Mouse (Mus musculus) limb, embryonic 11.5 days (tissue): ENCODE measurements around the gene Fscn3. TPM values are rescaled to one million over a fixed set of nuclear protein-coding genes. Genes with fewer than 3 reads are reported as not detected.

ENCODE experiments used
- ATAC-seq: fragments of 200-750 bp; cut with Nextera tagmentation; 2 replicates; pipeline ENCODE4 v1.8.0; 2017; ENCODE audit warnings: low read depth; ENCODE audit not compliant: insufficient number of reproducible peaks, low FRiP score, low TSS enrichment
- DNase-seq: peaks from one replicate; pipeline ENCODE4 v3.0.0-alpha.2; 2015; ENCODE audit warnings: low spot score
- H3K27ac ChIP-seq: fragments of 300-500 bp; sonication (generic); replicated peaks from 2 replicates; pipeline ENCODE4 v1.5.1; 2014; ENCODE audit warnings: low read depth, mild to moderate bottlenecking, low read length
- H3K27me3 ChIP-seq: fragments of 300-500 bp; sonication (generic); 2 replicates; pipeline ENCODE4 v1.6.1; 2014; ENCODE audit warnings: mild to moderate bottlenecking, low read length, mixed read lengths; ENCODE audit not compliant: control insufficient read depth, insufficient read depth
- H3K36me3 ChIP-seq: fragments of 300-500 bp; sonication (generic); 2 replicates; pipeline ENCODE4 v1.6.1; 2014; ENCODE audit warnings: mild to moderate bottlenecking, low read length, moderate library complexity, mixed read lengths; ENCODE audit not compliant: control insufficient read depth, insufficient read depth
- H3K4me1 ChIP-seq: fragments of 300-500 bp; sonication (generic); 2 replicates; pipeline ENCODE4 v1.6.1; 2014; ENCODE audit warnings: low read length, mixed read lengths; ENCODE audit not compliant: control insufficient read depth, insufficient read depth
- H3K4me2 ChIP-seq: fragments of 300-500 bp; sonication (generic); 2 replicates; pipeline ENCODE4 v1.6.1; 2014; ENCODE audit warnings: low read depth, mild to moderate bottlenecking, moderate library complexity; ENCODE audit not compliant: severe bottlenecking
- H3K4me3 ChIP-seq: fragments of 300-500 bp; sonication (generic); 2 replicates; pipeline ENCODE4 v1.5.1; 2014; ENCODE audit warnings: low read depth, low read length
- H3K9ac ChIP-seq: fragments of 300-500 bp; sonication (generic); 2 replicates; pipeline ENCODE4 v1.6.1; 2014; ENCODE audit warnings: mild to moderate bottlenecking, low read length
- H3K9me3 ChIP-seq: fragments of 300-500 bp; sonication (generic); 2 replicates; pipeline ENCODE4 v1.6.1; 2016; ENCODE audit warnings: low read length; ENCODE audit not compliant: control insufficient read depth
- WGBS: fragments of 180-500 bp; shearing (Covaris S2); extraction: QIAGEN DNeasy Blood & Tissue Kit; methylation state at CpG from one replicate; pipeline ENCODE4 v1.1.7; 2014; 5-methylcytosine and 5-hydroxymethylcytosine counted together
- polyA plus RNA-seq: library from polyadenylated mRNA; unstranded; fragments of >200 nt; fragmentation: Nextera tagmentation; extraction: Ambion mirVana; gene quantifications from 2 replicates; pipeline ENCODE4 v1.2.1, GENCODE M21; 2014

The Fscn3 gene
- polyA plus RNA-seq, 1 experiment from 2014 or later: not detected

DNA sequence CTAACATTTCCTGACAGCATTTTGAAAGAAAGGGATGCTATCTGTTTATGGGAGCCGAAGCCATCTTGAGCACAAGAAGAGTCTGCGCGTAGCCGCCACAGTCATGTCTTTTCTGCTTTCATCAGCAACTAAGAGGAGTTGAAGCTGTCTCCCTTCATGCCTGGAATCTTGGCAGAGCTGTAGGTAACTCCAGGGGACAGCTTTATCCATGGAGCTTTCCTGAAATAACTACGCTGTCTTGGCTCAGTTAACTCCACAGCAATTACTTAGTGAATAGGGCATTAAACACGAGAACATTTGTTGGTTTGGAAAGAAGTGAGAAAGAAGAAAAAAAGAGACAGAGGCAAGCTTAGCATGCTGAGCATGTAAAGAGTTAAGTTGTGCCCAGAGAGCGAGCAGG lies 20.3 kb downstream of the Fscn3 start:
- Histone ChIP-seq H3K27me3 (peaks cover 25% of the 10 kb centered on the region), H3K4me2 (no peak overlapping the region), H3K4me3 (no peak overlapping the region), H3K9ac (no peak overlapping the region), H3K36me3 (no peaks in the 10 kb centered on the region), H3K27ac (no peak overlapping the region), H3K9me3 (no peaks in the 10 kb centered on the region), H3K4me1 (0 out of 2 replicates have a peak, but pooled peaks cover 4% of the 10 kb centered on the region)
- no peak for ATAC-seq
- no peak for DNase-seq
- 81% methylated on average over 7 of the region's 7 CpGs for WGBS

DNA sequence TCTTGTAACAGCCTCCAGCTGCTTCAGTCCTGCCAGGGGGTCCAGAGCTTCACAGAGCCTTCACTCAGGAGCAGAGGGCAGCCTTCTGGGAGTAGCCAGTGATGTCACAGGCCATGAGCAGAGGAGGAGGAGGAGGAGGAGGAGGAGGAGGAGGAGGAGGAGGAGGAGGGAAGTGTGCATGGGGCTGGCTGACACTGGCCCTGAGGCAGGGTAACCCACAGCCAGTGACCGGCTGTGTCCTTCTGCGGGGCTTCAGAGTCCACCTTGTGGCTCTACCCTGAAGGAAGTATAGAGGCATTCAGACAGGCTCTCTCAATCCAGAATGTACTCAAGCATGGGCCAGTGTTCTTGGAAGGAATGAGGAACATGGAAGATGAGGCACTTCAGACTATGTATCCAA lies 21.7 kb downstream of the Fscn3 start, which contains the start of gene Pax4:
Gene Pax4, minus strand, starts transcription at position 101 of the 400 bp plus-strand sequence.
- DNase-seq: no peak
- no peaks in the 10 kb centered on the region for H3K36me3 ChIP-seq
- H3K4me3 ChIP-seq: no peak within 1 kb of the TSS
- H3K27ac ChIP-seq: no peak within 1 kb of the TSS
- no peak within 1 kb of the TSS for H3K4me2 ChIP-seq
- H3K4me1 ChIP-seq: 0 out of 2 replicates have a peak, but pooled peaks cover 4% of the 10 kb centered on the region
- peaks cover 25% of the 10 kb centered on the region for H3K27me3 ChIP-seq
- H3K9ac ChIP-seq: no peak within 1 kb of the TSS
- no peaks in the 10 kb centered on the region for H3K9me3 ChIP-seq
- 75% methylated on average over 2 of the region's 2 CpGs for WGBS
- ATAC-seq: no peak

DNA sequence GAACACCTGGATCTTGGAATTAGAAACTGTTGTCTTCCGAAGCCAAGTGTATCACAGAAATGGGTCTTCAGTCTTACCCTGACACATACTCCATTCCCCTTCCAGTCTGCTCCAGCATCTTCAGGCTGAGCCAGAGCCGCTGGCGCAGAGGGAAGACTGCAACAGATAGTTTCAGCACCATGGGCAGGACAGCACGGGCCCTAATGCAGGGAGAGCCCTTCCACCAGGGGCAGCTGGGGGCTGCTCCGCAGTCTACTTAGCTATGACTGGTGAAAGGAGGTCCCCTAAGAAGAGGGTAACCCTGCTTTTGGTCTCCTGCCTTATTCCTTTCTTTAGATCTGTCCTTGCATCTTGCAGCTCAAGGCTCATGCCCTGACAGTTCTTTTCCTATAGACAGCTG lies 22.9 kb downstream of the Fscn3 start:
- no peaks in the 10 kb centered on the region for H3K36me3 ChIP-seq
- no peak overlapping the region for H3K4me3 ChIP-seq
- H3K4me1 ChIP-seq: 0 out of 2 replicates have a peak, but pooled peaks cover 4% of the 10 kb centered on the region
- H3K9ac ChIP-seq: no peak overlapping the region
- no peak overlapping the region for H3K27ac ChIP-seq
- no peaks in the 10 kb centered on the region for H3K9me3 ChIP-seq
- WGBS: 12% methylated on average over 5 of the region's 5 CpGs
- peaks cover 25% of the 10 kb centered on the region for H3K27me3 ChIP-seq
- ATAC-seq (no peak), DNase-seq (peak; percentile 32)
- no peak overlapping the region for H3K4me2 ChIP-seq

DNA sequence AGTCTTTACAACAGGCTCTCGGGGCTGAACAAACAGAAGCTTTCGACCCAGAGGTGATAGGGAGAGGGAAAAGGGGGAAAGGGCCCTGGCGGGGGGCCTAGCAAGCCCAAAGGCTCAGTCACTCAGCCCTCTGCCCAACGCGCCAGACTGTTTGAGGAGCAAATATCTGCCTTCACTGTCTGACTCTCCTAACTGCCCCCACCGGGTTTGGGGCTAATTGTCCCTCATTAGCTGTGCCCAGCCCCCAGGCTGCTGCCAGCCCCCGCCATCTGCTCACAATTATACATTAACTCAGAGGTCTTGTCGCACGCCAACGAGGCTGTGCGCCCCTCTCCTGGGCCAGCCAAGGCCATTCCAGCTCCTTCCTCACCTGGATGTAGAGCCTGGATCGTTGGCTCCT lies 23.4 kb downstream of the Fscn3 start:
- ATAC-seq: no peak
- H3K4me2 ChIP-seq: no peak overlapping the region
- H3K9me3 ChIP-seq: no peaks in the 10 kb centered on the region
- peaks cover 25% of the 10 kb centered on the region for H3K27me3 ChIP-seq
- H3K27ac ChIP-seq: no peak overlapping the region
- DNase-seq: peak; percentile 38
- WGBS: 1% methylated on average over 12 of the region's 12 CpGs
- H3K4me1 ChIP-seq: 0 out of 2 replicates have a peak, but pooled peaks cover 4% of the 10 kb centered on the region
- H3K4me3 ChIP-seq: no peak overlapping the region
- H3K36me3 ChIP-seq: no peaks in the 10 kb centered on the region
- no peak overlapping the region for H3K9ac ChIP-seq

DNA sequence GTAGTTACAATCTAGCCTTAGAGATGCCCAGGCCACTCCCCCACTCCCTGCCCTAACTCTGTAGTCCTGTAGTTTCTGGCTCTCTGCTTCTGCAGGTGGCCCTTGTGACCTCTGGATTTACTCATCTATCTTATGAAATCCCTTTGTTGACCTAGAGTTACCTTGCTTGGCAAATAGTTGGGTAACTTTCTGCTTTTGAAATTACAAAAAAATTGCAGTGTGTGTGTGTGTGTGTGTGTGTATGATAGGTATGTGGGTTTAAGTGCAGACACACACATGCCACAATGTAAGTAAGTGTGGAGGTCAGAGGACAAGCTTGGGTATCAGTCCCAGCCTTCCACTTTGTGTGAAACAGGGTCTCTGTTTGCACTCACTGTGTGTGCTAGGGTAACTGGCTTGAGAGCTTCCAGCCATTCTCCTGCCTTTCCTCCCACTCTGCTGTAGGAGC lies 31.7 kb downstream of the Fscn3 start:
- ATAC-seq (no peak), DNase-seq (no peak)
- no peaks in the 10 kb centered on the region for H3K36me3 ChIP-seq

DNA sequence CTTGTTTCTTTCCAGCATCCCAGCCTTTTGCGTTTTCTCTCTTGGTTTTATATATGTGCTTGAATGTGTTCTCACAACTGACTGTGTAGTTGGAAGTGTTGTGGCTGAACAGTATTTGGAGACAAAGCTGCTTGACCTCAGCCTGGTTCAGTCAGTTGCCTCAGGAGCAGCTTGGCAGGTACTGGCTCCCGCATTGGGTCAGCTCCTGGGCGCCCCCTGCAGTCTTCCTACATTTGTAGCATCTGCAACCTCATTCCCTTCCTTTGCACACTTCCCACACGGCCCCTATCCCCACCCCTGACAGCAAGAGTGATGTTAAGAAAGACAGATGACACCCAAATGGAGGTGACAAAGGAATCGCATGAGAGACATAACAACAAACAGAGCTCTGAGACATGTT lies 32.9 kb downstream of the Fscn3 start:
- no peak overlapping the region for H3K4me2 ChIP-seq
- H3K4me3 ChIP-seq: no peak overlapping the region
- no peaks in the 10 kb centered on the region for H3K27me3 ChIP-seq
- no peak overlapping the region for H3K27ac ChIP-seq
- no peak overlapping the region for H3K9ac ChIP-seq
- ATAC-seq (no peak), DNase-seq (peak; percentile 72)
- 9% methylated on average over 5 of the region's 5 CpGs for WGBS
- no peaks in the 10 kb centered on the region for H3K9me3 ChIP-seq
- H3K36me3 ChIP-seq: no peaks in the 10 kb centered on the region
- H3K4me1 ChIP-seq: no peaks in the 10 kb centered on the region

More for the DNA sequence above, 31.7 kb downstream of the Fscn3 start:
- Histone ChIP-seq H3K4me1 (no peaks in the 10 kb centered on the region), H3K27me3 (no peaks in the 10 kb centered on the region), H3K4me3 (no peak overlapping the region), H3K27ac (no peak overlapping the region), H3K4me2 (no peak overlapping the region), H3K9me3 (no peaks in the 10 kb centered on the region), H3K9ac (no peak overlapping the region)

DNA sequence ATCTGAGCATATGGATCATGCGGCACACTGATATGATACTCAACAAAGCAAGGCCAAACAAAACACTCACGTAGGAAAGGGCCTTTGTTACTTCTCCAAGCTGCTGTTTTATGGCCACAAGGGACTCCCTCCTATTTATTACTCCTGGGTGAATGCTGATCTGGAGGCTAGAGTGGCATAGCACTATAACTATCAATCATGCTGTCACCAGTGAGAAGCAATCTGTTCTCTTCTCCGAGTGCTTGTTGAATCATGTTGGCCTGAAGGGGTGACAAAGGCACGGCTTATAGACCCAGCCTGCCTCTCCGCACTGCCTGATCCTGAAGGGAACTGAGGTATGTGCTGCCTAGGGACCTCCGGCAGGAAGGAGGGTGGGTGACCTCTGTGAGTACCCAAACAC lies 37.0 kb downstream of the Fscn3 start:
- Histone ChIP-seq H3K27me3 (no peaks in the 10 kb centered on the region), H3K9ac (no peak overlapping the region), H3K9me3 (no peaks in the 10 kb centered on the region), H3K4me3 (no peak overlapping the region), H3K4me2 (no peak overlapping the region), H3K36me3 (no peaks in the 10 kb centered on the region), H3K4me1 (no peaks in the 10 kb centered on the region), H3K27ac (no peak overlapping the region)
- ATAC-seq (no peak), DNase-seq (no peak)
- WGBS: 11% methylated on average over 6 of the region's 6 CpGs

DNA sequence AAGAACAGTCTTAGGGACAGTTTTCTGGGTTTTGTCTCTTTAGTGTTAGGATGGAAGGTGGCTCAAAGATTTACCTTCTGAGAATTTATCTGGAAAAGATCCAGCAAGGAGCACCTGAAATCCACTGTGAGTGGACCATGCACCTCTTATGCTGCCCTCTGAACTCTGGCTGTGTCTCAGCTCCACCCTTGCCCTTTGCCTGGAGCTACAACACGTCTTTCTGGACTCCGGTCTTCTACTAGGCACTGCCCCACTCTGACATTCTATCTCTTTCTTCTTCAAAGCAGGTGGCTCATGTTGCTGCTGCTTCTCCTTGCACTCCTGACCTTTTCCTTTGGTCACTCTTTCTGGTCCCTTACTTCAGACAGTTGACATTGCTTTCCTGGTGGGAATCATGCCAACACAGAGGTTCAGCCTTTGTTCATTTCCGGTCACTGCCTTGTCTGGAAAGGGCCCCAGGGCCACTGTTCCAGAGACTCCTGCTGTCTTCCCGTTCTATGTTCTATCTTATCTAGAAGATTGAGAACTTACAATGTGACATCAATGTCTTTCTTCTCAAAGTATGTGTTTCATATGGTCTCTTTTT lies 42.5 kb downstream of the Fscn3 start:
- no peak for DNase-seq
- no peak overlapping the region for H3K27ac ChIP-seq
- H3K4me2 ChIP-seq: no peak overlapping the region
- no peaks in the 10 kb centered on the region for H3K36me3 ChIP-seq
- no peak overlapping the region for H3K9ac ChIP-seq
- no peaks in the 10 kb centered on the region for H3K27me3 ChIP-seq
- H3K4me3 ChIP-seq: no peak overlapping the region
- no peaks in the 10 kb centered on the region for H3K4me1 ChIP-seq
- ATAC-seq: no peak
- 74% methylated on average over 4 of the region's 4 CpGs for WGBS
- H3K9me3 ChIP-seq: no peaks in the 10 kb centered on the region

DNA sequence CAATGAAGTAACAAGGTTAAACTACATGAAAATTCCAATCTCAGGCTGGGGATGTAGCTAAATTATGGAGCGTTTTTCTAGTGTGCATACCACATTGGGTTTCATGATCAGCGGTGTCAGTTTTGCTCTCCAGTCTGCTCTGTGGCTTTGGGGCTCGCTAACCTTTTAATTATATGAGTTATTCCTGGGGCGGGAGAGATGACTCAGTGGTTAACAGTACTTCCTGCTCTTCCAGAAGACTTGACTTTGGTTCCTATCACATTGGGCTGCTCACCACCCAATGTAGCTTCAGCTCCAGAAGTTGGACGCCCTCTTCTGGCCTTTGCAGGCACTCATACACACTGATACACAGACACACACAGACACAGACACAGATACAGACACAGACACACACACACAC lies 43.0 kb downstream of the Fscn3 start:
- no peaks in the 10 kb centered on the region for H3K9me3 ChIP-seq
- H3K9ac ChIP-seq: no peak overlapping the region
- H3K36me3 ChIP-seq: no peaks in the 10 kb centered on the region
- H3K4me1 ChIP-seq: no peaks in the 10 kb centered on the region
- no peak overlapping the region for H3K4me2 ChIP-seq
- H3K27ac ChIP-seq: no peak overlapping the region
- no peaks in the 10 kb centered on the region for H3K27me3 ChIP-seq
- DNase-seq: no peak
- ATAC-seq: no peak
- no peak overlapping the region for H3K4me3 ChIP-seq
- whole genome bisulfite sequencing: 77% methylated on average over 5 of the region's 5 CpGs
